Mouse (Mus musculus) limb, embryonic 10.5 days (tissue): ENCODE data around the gene Ccdc71. TPM values are rescaled to one million over a fixed set of nuclear protein-coding genes. Genes with fewer than 3 reads are reported as not detected.

ENCODE experiments used
- DNase-seq: peaks from one replicate; pipeline ENCODE4 v3.0.0-alpha.2; 2017; ENCODE audit warnings: low spot score
- H3K27ac ChIP-seq: fragments of 300-500 bp; sonication (generic); 2 replicates; pipeline ENCODE4 v1.5.1; 2016; ENCODE audit warnings: mild to moderate bottlenecking
- H3K27me3 ChIP-seq: fragments of 300-500 bp; sonication (generic); 2 replicates; pipeline ENCODE4 v1.6.1; 2016; ENCODE audit warnings: low read depth, mild to moderate bottlenecking; ENCODE audit not compliant: poor library complexity, severe bottlenecking
- H3K36me3 ChIP-seq: fragments of 300-500 bp; sonication (generic); 2 replicates; pipeline ENCODE4 v1.6.1; 2016; ENCODE audit warnings: mild to moderate bottlenecking, moderate library complexity
- H3K4me1 ChIP-seq: fragments of 300-500 bp; sonication (generic); 2 replicates; pipeline ENCODE4 v1.6.1; 2016
- H3K4me3 ChIP-seq: fragments of 300-500 bp; sonication (generic); 2 replicates; pipeline ENCODE4 v1.5.1; 2016; ENCODE audit warnings: mild to moderate bottlenecking, moderate library complexity
- H3K9me3 ChIP-seq: fragments of 300-500 bp; sonication (generic); replicated peaks from 2 replicates; pipeline ENCODE4 v1.6.1; 2016; ENCODE audit warnings: mild to moderate bottlenecking
- WGBS: fragments of 180-500 bp; shearing (Covaris S2); methylation state at CpG from one replicate; pipeline ENCODE4 v1.1.7; 2016; 5-methylcytosine and 5-hydroxymethylcytosine counted together
- polyA plus RNA-seq: library from polyadenylated mRNA; unstranded; fragments of >200 nt; fragmentation: Nextera tagmentation; extraction: Ambion mirVana; gene quantifications from 2 replicates; pipeline ENCODE4 v1.2.1, GENCODE M21; 2016

Gene Ccdc71
- polyA plus RNA-seq, 1 experiment from 2014 or later = 65.8 TPM

GRCm38 (mm10) chr9:108462192-108462591 is 1.9 kb downstream of the Ccdc71 start:
- Histone ChIP-seq H3K27ac (no peak overlapping the region), H3K4me1 (peaks cover 9% of the 10 kb centered on the region), H3K36me3 (peaks cover 55% of the 10 kb centered on the region), H3K9me3 (no peaks in the 10 kb centered on the region), H3K4me3 (peak overlapping the region; percentile 73), H3K27me3 (no peaks in the 10 kb centered on the region)
- 94% methylated on average over 10 of the region's 10 CpGs for WGBS
- no peak for DNase-seq

- H3K4me3 ChIP-seq = no peak overlapping the region
- H3K4me1 ChIP-seq = peaks cover 9% of the 10 kb centered on the region
- peaks cover 62% of the 10 kb centered on the region for H3K36me3 ChIP-seq
- H3K9me3 ChIP-seq = no peaks in the 10 kb centered on the region
- H3K27me3 ChIP-seq = no peaks in the 10 kb centered on the region
- no peak overlapping the region for H3K27ac ChIP-seq
- DNase-seq = no peak
- WGBS = 98% methylated on average over 9 of the region's 9 CpGs
These were observed 3.4 kb downstream of the Ccdc71 start for GRCm38 (mm10) chr9:108463713-108464112.

DNA sequence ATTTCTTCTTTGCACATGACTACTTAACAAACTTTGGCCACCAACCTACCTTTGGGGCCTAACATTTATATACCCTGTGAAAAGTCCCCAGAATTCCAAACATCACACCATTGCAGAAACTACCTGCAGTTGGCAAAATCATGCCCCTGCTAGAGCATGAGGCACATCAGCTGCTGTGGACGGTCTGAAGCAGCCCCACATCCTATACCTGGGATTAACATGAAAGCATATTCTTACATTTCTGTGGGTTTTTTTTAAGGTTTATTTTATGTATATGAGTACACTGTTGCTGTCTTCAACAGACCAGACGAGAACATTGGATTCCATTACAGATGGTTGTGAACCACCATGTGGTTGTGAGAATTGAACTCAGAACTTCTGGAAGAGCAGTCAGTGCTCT is 5.9 kb downstream of the Ccdc71 start:
- H3K27me3 ChIP-seq = no peaks in the 10 kb centered on the region
- no peak overlapping the region for H3K27ac ChIP-seq
- no peak overlapping the region for H3K4me3 ChIP-seq
- no peaks in the 10 kb centered on the region for H3K9me3 ChIP-seq
- H3K36me3 ChIP-seq = peaks cover 62% of the 10 kb centered on the region
- no peak for DNase-seq
- WGBS = 93% methylated on average over 2 of the region's 2 CpGs
- H3K4me1 ChIP-seq = peaks cover 7% of the 10 kb centered on the region

DNA sequence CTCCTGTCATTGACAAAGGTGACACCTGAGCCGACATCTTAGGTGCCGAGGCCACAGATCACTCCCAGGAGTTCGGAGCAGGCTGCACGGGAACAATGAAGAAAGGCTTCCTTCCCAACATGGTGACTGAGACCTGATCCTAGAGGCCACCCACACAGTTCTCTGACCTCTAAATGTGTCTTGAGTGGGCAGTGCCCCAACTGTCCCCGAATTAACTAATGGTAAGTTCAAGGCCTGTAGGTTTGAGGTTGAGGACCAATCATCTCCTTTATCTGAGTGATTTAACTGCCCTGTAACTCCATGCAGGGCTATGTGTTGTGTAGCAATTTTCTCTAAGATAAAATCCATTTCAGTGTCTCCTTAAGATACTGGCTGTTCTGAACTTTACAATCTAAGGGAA is 9.1 kb downstream of the Ccdc71 start:
- Histone ChIP-seq H3K9me3 (no peaks in the 10 kb centered on the region), H3K36me3 (peaks cover 34% of the 10 kb centered on the region), H3K4me3 (no peak overlapping the region), H3K4me1 (no peaks in the 10 kb centered on the region), H3K27ac (no peak overlapping the region), H3K27me3 (no peaks in the 10 kb centered on the region)
- 81% methylated on average over 5 of the region's 5 CpGs for WGBS
- no peak for DNase-seq

- H3K27ac ChIP-seq = no peak overlapping the region
- no peaks in the 10 kb centered on the region for H3K27me3 ChIP-seq
- peaks cover 30% of the 10 kb centered on the region for H3K36me3 ChIP-seq
- DNase-seq = no peak
- 78% methylated on average over 4 of the region's 4 CpGs for WGBS
- no peaks in the 10 kb centered on the region for H3K4me1 ChIP-seq
- no peaks in the 10 kb centered on the region for H3K9me3 ChIP-seq
- H3K4me3 ChIP-seq = no peak overlapping the region
These were observed 9.5 kb downstream of the Ccdc71 start for GRCm38 (mm10) chr9:108469845-108470244.

GRCm38 (mm10) chr9:108474528-108474927 is 14.2 kb downstream of the Ccdc71 start:
- Histone ChIP-seq H3K27me3 (no peaks in the 10 kb centered on the region), H3K27ac (no peak overlapping the region), H3K9me3 (no peaks in the 10 kb centered on the region), H3K4me3 (no peak overlapping the region), H3K4me1 (peaks cover 12% of the 10 kb centered on the region), H3K36me3 (no peaks in the 10 kb centered on the region)
- no peak for DNase-seq
- WGBS = 45% methylated on average over 1 of the region's 1 CpGs

- peak overlapping the region; percentile 89 for H3K27ac ChIP-seq
- peaks cover 30% of the 10 kb centered on the region for H3K4me1 ChIP-seq
- DNase-seq = peak; percentile 89
- no peaks in the 10 kb centered on the region for H3K9me3 ChIP-seq
- H3K27me3 ChIP-seq = no peaks in the 10 kb centered on the region
- H3K4me3 ChIP-seq = peak overlapping the region; percentile 60
- under 1% methylated on average over 20 of the region's 20 CpGs for WGBS
- H3K36me3 ChIP-seq = peaks cover 29% of the 10 kb centered on the region
These were observed 18.4 kb downstream of the Ccdc71 start for GRCm38 (mm10) chr9:108478638-108479156.

GRCm38 (mm10) chr9:108479241-108479640 is 18.9 kb downstream of the Ccdc71 start:
- DNase-seq = peak; percentile 61
- Histone ChIP-seq H3K27me3 (no peaks in the 10 kb centered on the region), H3K9me3 (no peaks in the 10 kb centered on the region), H3K4me1 (peaks cover 30% of the 10 kb centered on the region), H3K27ac (peak overlapping the region; percentile 89), H3K36me3 (peaks cover 35% of the 10 kb centered on the region), H3K4me3 (peak overlapping the region; percentile 60)
- WGBS = 44% methylated on average over 11 of the region's 11 CpGs

DNA sequence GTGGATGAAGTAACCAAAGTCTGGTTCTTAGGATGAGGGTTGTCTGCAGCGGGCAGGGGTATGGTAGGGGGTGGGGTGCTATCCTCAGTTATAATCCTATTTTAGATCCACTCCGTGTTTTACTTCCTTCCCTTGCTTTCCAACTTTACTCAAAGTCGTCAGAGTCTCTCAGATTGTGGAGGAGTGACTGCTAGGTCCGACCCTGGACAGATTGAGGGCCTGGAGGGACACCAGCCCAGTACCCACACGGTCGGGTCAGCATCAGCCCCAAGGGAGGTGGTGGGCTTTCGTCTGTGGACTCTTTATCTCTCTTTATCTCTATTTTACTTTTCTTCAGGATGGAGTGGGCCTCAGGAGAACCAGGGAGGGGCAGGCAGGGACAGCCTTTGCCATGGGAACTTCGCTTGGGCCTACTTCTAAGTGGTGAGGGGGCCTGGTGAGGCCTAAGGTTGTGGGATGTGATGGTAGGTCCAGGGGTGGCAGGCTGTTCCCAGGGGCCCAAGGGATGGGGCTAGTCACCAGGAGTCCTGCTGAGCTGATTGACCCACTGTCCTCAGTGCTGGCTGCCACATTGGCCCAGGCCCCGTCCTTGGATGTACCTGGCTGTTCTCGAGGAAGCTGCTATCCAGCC is 19.5 kb downstream of the Ccdc71 start, which contains the start of gene Lamb2:
TSS of gene Lamb2 (plus strand) at position 16 of the 631 bp plus-strand sequence.
- Histone ChIP-seq H3K36me3 (peaks cover 40% of the 10 kb centered on the region), H3K27me3 (no peaks in the 10 kb centered on the region), H3K4me3 (peak within 1 kb of the TSS; percentile 60), H3K9me3 (no peaks in the 10 kb centered on the region), H3K27ac (peak within 1 kb of the TSS; percentile 89), H3K4me1 (peaks cover 30% of the 10 kb centered on the region)
- 13% methylated on average over 10 of the region's 10 CpGs for WGBS
- peak; percentile 57 for DNase-seq

DNA sequence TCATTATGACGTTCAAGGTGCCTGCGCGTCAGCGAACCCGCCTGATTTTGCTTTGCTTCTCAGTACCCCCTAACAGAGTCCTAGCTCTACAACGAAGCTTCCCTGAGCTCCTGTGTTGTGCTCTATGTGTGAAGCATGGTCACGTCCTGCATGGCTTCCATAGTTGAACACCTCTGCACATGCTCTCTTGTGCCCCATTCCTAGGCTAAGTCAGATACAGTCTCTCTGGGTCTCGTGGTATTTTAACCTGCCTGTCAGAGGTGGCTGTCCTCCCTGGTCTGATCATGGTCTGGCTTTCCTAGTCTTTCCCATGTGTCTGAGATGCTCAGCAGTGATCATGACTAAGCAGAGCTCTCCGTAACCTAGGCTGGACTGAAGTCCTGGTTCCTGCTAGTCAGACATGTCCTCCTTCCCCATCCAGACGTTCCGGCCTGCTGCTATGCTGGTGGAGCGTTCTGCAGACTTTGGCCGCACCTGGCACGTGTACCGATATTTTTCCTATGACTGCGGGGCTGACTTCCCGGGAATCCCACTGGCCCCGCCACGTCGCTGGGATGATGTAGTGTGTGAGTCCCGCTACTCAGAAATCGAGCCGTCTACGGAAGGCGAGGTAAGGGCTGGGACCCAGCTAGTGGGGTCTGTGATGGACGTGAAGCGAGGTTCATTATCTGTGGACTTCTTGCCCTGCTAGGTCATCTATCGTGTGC is 20.6 kb downstream of the Ccdc71 start:
- no peak for DNase-seq
- WGBS = 94% methylated on average over 28 of the region's 28 CpGs
- H3K36me3 ChIP-seq = peaks cover 51% of the 10 kb centered on the region
- H3K27ac ChIP-seq = peak overlapping the region; percentile 89; the same call in 1 of the 2 replicates
- no peaks in the 10 kb centered on the region for H3K9me3 ChIP-seq
- H3K27me3 ChIP-seq = no peaks in the 10 kb centered on the region
- H3K4me1 ChIP-seq = peaks cover 30% of the 10 kb centered on the region
- H3K4me3 ChIP-seq = peak overlapping the region; percentile 60

- no peaks in the 10 kb centered on the region for H3K9me3 ChIP-seq
- H3K4me1 ChIP-seq = peaks cover 30% of the 10 kb centered on the region
- no peak for DNase-seq
- no peak overlapping the region for H3K4me3 ChIP-seq
- no peak overlapping the region for H3K27ac ChIP-seq
- peaks cover 58% of the 10 kb centered on the region for H3K36me3 ChIP-seq
- H3K27me3 ChIP-seq = no peaks in the 10 kb centered on the region
- 92% methylated on average over 19 of the region's 19 CpGs for WGBS
These were observed 21.3 kb downstream of the Ccdc71 start for GRCm38 (mm10) chr9:108481520-108482210.

DNA sequence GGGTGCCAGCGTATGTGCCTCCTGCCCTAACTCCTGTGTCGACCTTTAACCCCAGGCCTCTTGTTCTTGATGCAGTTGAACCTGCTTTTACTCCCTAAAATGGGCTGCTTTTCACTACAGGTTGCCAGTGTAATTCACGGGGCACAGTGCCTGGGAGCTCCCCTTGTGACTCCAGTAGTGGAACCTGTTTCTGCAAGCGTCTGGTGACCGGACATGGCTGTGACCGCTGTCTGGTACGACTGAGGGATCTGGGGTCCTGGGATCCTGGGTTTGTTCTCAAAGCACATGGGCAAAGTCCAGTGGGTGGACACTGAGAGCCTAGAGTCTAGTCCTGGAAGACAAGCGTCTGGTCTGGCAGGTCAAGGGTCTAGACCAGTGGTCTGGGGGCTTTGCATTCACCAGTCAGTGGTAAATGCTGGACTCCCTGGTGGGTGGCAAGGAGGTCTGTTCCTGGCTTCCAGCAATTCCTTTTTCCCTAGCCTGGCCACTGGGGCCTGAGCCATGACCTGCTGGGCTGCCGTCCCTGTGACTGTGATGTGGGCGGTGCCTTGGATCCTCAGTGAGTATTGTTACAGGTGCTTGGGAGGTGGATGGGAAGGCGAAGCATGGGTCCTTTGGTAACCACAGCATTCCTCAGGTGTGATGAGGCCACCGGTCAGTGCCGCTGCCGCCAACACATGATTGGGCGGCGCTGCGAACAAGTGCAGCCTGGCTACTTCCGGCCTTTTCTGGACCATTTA is 22.9 kb downstream of the Ccdc71 start:
- Histone ChIP-seq H3K27me3 (no peaks in the 10 kb centered on the region), H3K9me3 (no peaks in the 10 kb centered on the region), H3K36me3 (peaks cover 73% of the 10 kb centered on the region), H3K27ac (no peak overlapping the region), H3K4me1 (peaks cover 30% of the 10 kb centered on the region), H3K4me3 (no peak overlapping the region)
- no peak for DNase-seq
- 94% methylated on average over 18 of the region's 18 CpGs for WGBS
